In the genomic region with DNA sequence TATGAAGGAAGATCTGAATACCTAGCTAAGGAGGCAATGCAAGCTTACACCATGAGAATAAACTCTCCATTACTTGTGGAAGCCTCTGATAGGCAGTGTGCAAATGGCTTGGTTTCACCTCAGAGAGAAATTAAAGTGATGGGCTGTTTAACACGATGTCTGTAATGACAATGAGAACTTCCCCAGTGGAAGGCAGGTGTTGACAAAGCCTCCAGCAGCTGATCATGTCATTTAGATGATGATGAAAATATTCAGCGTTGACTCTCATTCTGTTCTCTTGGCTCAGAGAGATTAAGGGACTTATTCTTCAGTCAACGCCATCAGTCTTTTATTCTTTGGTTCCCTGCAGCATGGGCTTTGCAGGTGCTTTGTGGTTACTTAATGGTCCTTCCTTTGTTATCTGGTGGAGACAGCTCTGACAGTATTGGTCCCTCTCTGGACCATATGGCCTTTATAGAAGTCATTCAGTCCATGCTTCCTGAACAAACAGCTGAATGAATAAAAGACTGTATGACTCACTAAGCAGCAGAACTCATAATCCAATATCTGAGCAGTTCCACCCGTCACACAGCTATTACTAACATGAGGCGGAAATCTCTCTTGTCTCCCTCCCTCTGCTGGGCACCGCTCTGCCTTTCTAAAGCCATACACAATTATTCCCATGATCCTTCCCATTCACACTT, we compare ENCODE assay signal across 17 mouse cellular contexts.
DNase-seq lines count a peak whose midpoint lies in the region; ATAC-seq and TF ChIP-seq lines count a peak whose summit lies in the region.
"Had no signal": no experiment of that assay in that cellular context is flagged by ENCODE, and none has a peak within 500 bp of the region (broad histone marks: within the 10 kb centered on the region; RNA-seq: fewer than 3 reads in every experiment).

No protein-coding gene starts in this region.

- no peaks in the 10 kb centered on the region for H3K4me1 ChIP-seq in embryonic facial prominence, embryonic 14.5 days (ENCODE audit: control insufficient read depth, insufficient read depth, low read length)
- H3K4me1 ChIP-seq in embryonic facial prominence, embryonic 10.5 days = no peaks in the 10 kb centered on the region
- H3K4me1 ChIP-seq in hindbrain, embryonic 16.5 days (ENCODE audit: control insufficient read depth, insufficient read depth, low read depth, low read length) = no peaks in the 10 kb centered on the region
- H3K4me1 ChIP-seq in hindbrain, embryonic 11.5 days (replicated peaks; ENCODE audit: control insufficient read depth, insufficient read depth, low read length) = no peaks in the 10 kb centered on the region
- peaks cover 0 to 10% of the 10 kb centered on the region in 2 experiments; a peak in 2 of 4 replicates for H3K4me1 ChIP-seq in MEL (ENCODE audit: control insufficient read depth in 1 of 2, insufficient read depth in 2 of 2, low read length in 2 of 2)
- no peaks in the 10 kb centered on the region for H3K4me1 ChIP-seq in midbrain, embryonic 15.5 days
- H3K4me1 ChIP-seq: embryonic facial prominence, embryonic 13.5 days; heart, embryonic 10.5 days had no signal

- no peak overlapping the region for H3K27ac ChIP-seq in embryonic facial prominence, embryonic 14.5 days (replicated peaks; ENCODE audit: low read depth, low read length)
- H3K27ac ChIP-seq in embryonic facial prominence, embryonic 10.5 days (replicated peaks) = no peak overlapping the region
- no peak overlapping the region for H3K27ac ChIP-seq in hindbrain, embryonic 16.5 days (ENCODE audit: low read depth, low read length)
- no peak overlapping the region for H3K27ac ChIP-seq in hindbrain, embryonic 11.5 days (ENCODE audit: low read depth, low read length)
- peak overlapping the region; percentile 28; the same call in 1 of the 2 replicates for H3K27ac ChIP-seq in MEL (ENCODE audit: control insufficient read depth, low read depth, low read length)
- H3K27ac ChIP-seq in midbrain, embryonic 15.5 days = no peak overlapping the region
- H3K27ac ChIP-seq: embryonic facial prominence, embryonic 13.5 days; heart, embryonic 10.5 days; kidney, postnatal 0 days; macrophage had no signal

- H3K4me3 ChIP-seq in embryonic facial prominence, embryonic 14.5 days (ENCODE audit: low read depth, low read length) = no peak overlapping the region
- no peak overlapping the region for H3K4me3 ChIP-seq in embryonic facial prominence, embryonic 10.5 days
- no peak overlapping the region for H3K4me3 ChIP-seq in hindbrain, embryonic 16.5 days (ENCODE audit: low read length)
- no peak overlapping the region for H3K4me3 ChIP-seq in hindbrain, embryonic 11.5 days (ENCODE audit: low read depth, low read length)
- no peak overlapping the region for H3K4me3 ChIP-seq in MEL (ENCODE audit: control insufficient read depth in 1 of 2, insufficient read depth in 1 of 2, low read depth in 2 of 2, low read length in 2 of 2)
- no peak overlapping the region for H3K4me3 ChIP-seq in midbrain, embryonic 15.5 days
- H3K4me3 ChIP-seq: embryonic facial prominence, embryonic 13.5 days; heart, embryonic 10.5 days had no signal

- peak; percentile 76; the same call in 1 of the 2 replicates for ATAC-seq in embryonic facial prominence, embryonic 14.5 days (ENCODE audit: low read depth)
- peak; percentile 30; the same call in 1 of the 2 replicates for ATAC-seq in hindbrain, embryonic 16.5 days
- no peak for ATAC-seq in hindbrain, embryonic 11.5 days (ENCODE audit: low FRiP score)
- ATAC-seq in midbrain, embryonic 15.5 days (replicated peaks) = 0 out of 2 replicates have a peak, but pooled peaks have one; percentile 48
- ATAC-seq: intestine, embryonic 16.5 days had no signal

- 70% methylated on average over 6 of the region's 6 CpGs for WGBS in embryonic facial prominence, embryonic 14.5 days
- 79% methylated on average over 6 of the region's 6 CpGs for WGBS in embryonic facial prominence, embryonic 10.5 days
- WGBS in hindbrain, embryonic 16.5 days = 60% methylated on average over 6 of the region's 6 CpGs
- WGBS in hindbrain, embryonic 11.5 days = 74% methylated on average over 6 of the region's 6 CpGs
- 32% methylated on average over 6 of the region's 6 CpGs for WGBS in midbrain, embryonic 15.5 days

- no peaks in the 10 kb centered on the region for H3K27me3 ChIP-seq in embryonic facial prominence, embryonic 14.5 days (replicated peaks; ENCODE audit: control insufficient read depth, insufficient read depth, low read length)
- H3K27me3 ChIP-seq in embryonic facial prominence, embryonic 10.5 days (replicated peaks; ENCODE audit: low read depth, poor library complexity, severe bottlenecking) = no peaks in the 10 kb centered on the region
- no peaks in the 10 kb centered on the region for H3K27me3 ChIP-seq in hindbrain, embryonic 16.5 days (replicated peaks; ENCODE audit: control insufficient read depth, insufficient read depth, low read length)
- no peaks in the 10 kb centered on the region for H3K27me3 ChIP-seq in hindbrain, embryonic 11.5 days (ENCODE audit: control insufficient read depth, insufficient read depth, low read length)
- H3K27me3 ChIP-seq in MEL (ENCODE audit: control insufficient read depth in 1 of 2, insufficient read depth in 2 of 2, low read length in 2 of 2) = no peaks in the 10 kb centered on the region
- no peaks in the 10 kb centered on the region for H3K27me3 ChIP-seq in midbrain, embryonic 15.5 days (replicated peaks)
- H3K27me3 ChIP-seq: embryonic facial prominence, embryonic 13.5 days had no signal

- DNase-seq in embryonic facial prominence, embryonic 14.5 days (ENCODE audit: low spot score) = peak; percentile 23
- no peak for DNase-seq in embryonic facial prominence, embryonic 10.5 days (ENCODE audit: low spot score)
- DNase-seq in hindbrain, embryonic 11.5 days (ENCODE audit: low spot score) = no peak
- peak; percentile 68 for DNase-seq in MEL (ENCODE audit: low read depth, low spot score)
- no peak for DNase-seq in urinary bladder, postnatal 10 days (ENCODE audit: low spot score)
- DNase-seq in right cerebral cortex, adult 18-20 months = no peak
- DNase-seq: cerebellum, adult 11 months; cerebellum, postnatal 36 days; gastrocnemius, postnatal 10 days; lung, embryonic 14.5 days had no signal

- no peak overlapping the region for H3K4me2 ChIP-seq in embryonic facial prominence, embryonic 14.5 days (ENCODE audit: low read depth, low read length)
- no peak overlapping the region for H3K4me2 ChIP-seq in hindbrain, embryonic 16.5 days (ENCODE audit: low read length)
- H3K4me2 ChIP-seq in hindbrain, embryonic 11.5 days (replicated peaks; ENCODE audit: low read depth, low read length) = no peak overlapping the region
- H3K4me2 ChIP-seq in midbrain, embryonic 15.5 days = no peak overlapping the region
- H3K4me2 ChIP-seq: embryonic facial prominence, embryonic 13.5 days; lung, embryonic 14.5 days had no signal

- H3K79me2 ChIP-seq in MEL (ENCODE audit: control insufficient read depth, insufficient read depth, low read length, poor library complexity) = no peaks in the 10 kb centered on the region

- TF ChIP-seq POLR2A in MEL (IDR thresholded peaks at IDR 0.05; ENCODE audit: control insufficient read depth in 1 of 2, insufficient read depth in 1 of 2, low read depth in 1 of 2, low read length in 2 of 2, poor library complexity in 1 of 2) = no peak

- no peak for TF ChIP-seq CTCF in MEL (IDR thresholded peaks at IDR 0.05 in 2 of 3, conservative IDR thresholded peaks at IDR 0.05 in 1 of 3; ENCODE audit: control insufficient read depth in 1 of 3, insufficient read depth in 1 of 3, low read depth in 2 of 3, low read length in 3 of 3, poor library complexity in 1 of 3, severe bottlenecking in 1 of 3)

- no peaks in the 10 kb centered on the region for H3K9me3 ChIP-seq in embryonic facial prominence, embryonic 14.5 days (ENCODE audit: control insufficient read depth, low read length)
- H3K9me3 ChIP-seq in embryonic facial prominence, embryonic 10.5 days = no peaks in the 10 kb centered on the region
- no peaks in the 10 kb centered on the region for H3K9me3 ChIP-seq in hindbrain, embryonic 16.5 days (ENCODE audit: control insufficient read depth, low read length)
- no peaks in the 10 kb centered on the region for H3K9me3 ChIP-seq in hindbrain, embryonic 11.5 days (ENCODE audit: control insufficient read depth, low read length)
- H3K9me3 ChIP-seq in MEL (replicated peaks; ENCODE audit: insufficient read depth, low read length) = no peaks in the 10 kb centered on the region
- H3K9me3 ChIP-seq in midbrain, embryonic 15.5 days = no peaks in the 10 kb centered on the region
- H3K9me3 ChIP-seq: embryonic facial prominence, embryonic 13.5 days; heart, embryonic 10.5 days had no signal

- H3K9ac ChIP-seq in embryonic facial prominence, embryonic 14.5 days (ENCODE audit: low read depth, low read length) = no peak overlapping the region
- no peak overlapping the region for H3K9ac ChIP-seq in hindbrain, embryonic 16.5 days (ENCODE audit: low read depth, low read length)
- no peak overlapping the region for H3K9ac ChIP-seq in hindbrain, embryonic 11.5 days (ENCODE audit: low read depth, low read length)
- H3K9ac ChIP-seq in MEL (ENCODE audit: control insufficient read depth, low read depth, low read length, poor library complexity, severe bottlenecking) = no peak overlapping the region
- no peak overlapping the region for H3K9ac ChIP-seq in midbrain, embryonic 15.5 days
- H3K9ac ChIP-seq: embryonic facial prominence, embryonic 13.5 days; lung, embryonic 14.5 days had no signal

- peak; percentile 47 to 61; a peak in 3 of 4 replicates for TF ChIP-seq EP300 in MEL (IDR thresholded peaks at IDR 0.05; ENCODE audit: low read depth in 1 of 2, low read length in 2 of 2)

- TF ChIP-seq RAD21 in MEL (IDR thresholded peaks at IDR 0.05; ENCODE audit: low read depth, low read length) = no peak

- no peaks in the 10 kb centered on the region for H3K36me3 ChIP-seq in embryonic facial prominence, embryonic 14.5 days (ENCODE audit: control insufficient read depth, insufficient read depth, low read length)
- H3K36me3 ChIP-seq in embryonic facial prominence, embryonic 10.5 days (replicated peaks) = no peaks in the 10 kb centered on the region
- H3K36me3 ChIP-seq in hindbrain, embryonic 16.5 days (ENCODE audit: control insufficient read depth, insufficient read depth, low read length) = no peaks in the 10 kb centered on the region
- H3K36me3 ChIP-seq in hindbrain, embryonic 11.5 days (ENCODE audit: control insufficient read depth, insufficient read depth, low read length) = no peaks in the 10 kb centered on the region
- H3K36me3 ChIP-seq in MEL (ENCODE audit: control insufficient read depth in 1 of 2, insufficient read depth in 2 of 2, low read length in 2 of 2) = peaks cover 0 to 11% of the 10 kb centered on the region in 2 experiments; a peak in 1 of 4 replicates
- H3K36me3 ChIP-seq in midbrain, embryonic 15.5 days (replicated peaks) = no peaks in the 10 kb centered on the region
- H3K36me3 ChIP-seq: embryonic facial prominence, embryonic 13.5 days; heart, embryonic 10.5 days had no signal

TF ChIP-seq in MEL, 35 proteins besides CTCF, POLR2A, EP300 and RAD21 (continues in another document):
- TF ChIP-seq CHD2 (IDR thresholded peaks at IDR 0.05; ENCODE audit: low read length) (no peak), SIN3A (IDR thresholded peaks at IDR 0.05; ENCODE audit: low read length) (no peak), ZNF384 (IDR thresholded peaks at IDR 0.05; ENCODE audit: low read depth, low read length) (no peak), RCOR1 (IDR thresholded peaks at IDR 0.05; ENCODE audit: low read depth, low read length) (no peak), GATA1 (IDR thresholded peaks at IDR 0.05; ENCODE audit: low read depth, low read length) (peak; percentile 33; the same call in 1 of the 2 replicates)

Comparison
In these comparisons a context has a peak if more than half of its experiments do, and no peak if none do; other contexts are left out.
1. DNase-seq: peak in embryonic facial prominence, embryonic 14.5 days (single experiment) and MEL (single experiment); none in embryonic facial prominence, embryonic 10.5 days (single experiment), hindbrain, embryonic 11.5 days (single experiment), urinary bladder, postnatal 10 days (single experiment) and right cerebral cortex, adult 18-20 months (single experiment).